Mouse (Mus musculus) naive thymus-derived CD4-positive, alpha-beta T cell, adult 2 months (primary cell): Measurements from ENCODE around the gene Arf5.

ENCODE experiments used
- DNase-seq: peaks from one replicate; pipeline ENCODE4 v3.0.0-alpha.2; 2011; ENCODE audit warnings: low read depth

The Arf5 gene

GRCm38 (mm10) chr6:28428290-28428689, 4.9 kb downstream of the Arf5 start, which contains the start of gene Gcc1:
Gene Gcc1 (minus strand): TSS chr6:28428390.
- DNase-seq, result no peak

DNA sequence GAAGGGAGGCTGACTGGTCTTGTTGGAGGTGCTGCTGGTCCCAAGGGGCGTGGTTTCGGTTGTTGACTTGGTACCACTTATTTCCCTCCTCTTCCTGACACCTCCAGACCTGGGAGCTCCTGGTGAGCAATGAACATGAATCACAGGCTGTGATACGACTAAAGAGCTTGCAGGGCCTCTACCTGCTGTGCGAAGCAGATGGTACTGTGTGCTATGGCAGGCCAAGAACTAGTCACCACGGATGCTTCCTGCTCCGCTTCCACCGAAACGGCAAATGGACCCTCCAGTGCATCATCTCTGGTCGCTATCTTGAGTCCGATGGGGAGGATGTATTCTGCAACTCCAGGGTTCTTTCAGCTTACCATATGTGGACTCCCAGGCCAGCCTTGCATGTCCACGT, 6.5 kb downstream of the Arf5 start:
- DNase-seq, result no peak

DNA sequence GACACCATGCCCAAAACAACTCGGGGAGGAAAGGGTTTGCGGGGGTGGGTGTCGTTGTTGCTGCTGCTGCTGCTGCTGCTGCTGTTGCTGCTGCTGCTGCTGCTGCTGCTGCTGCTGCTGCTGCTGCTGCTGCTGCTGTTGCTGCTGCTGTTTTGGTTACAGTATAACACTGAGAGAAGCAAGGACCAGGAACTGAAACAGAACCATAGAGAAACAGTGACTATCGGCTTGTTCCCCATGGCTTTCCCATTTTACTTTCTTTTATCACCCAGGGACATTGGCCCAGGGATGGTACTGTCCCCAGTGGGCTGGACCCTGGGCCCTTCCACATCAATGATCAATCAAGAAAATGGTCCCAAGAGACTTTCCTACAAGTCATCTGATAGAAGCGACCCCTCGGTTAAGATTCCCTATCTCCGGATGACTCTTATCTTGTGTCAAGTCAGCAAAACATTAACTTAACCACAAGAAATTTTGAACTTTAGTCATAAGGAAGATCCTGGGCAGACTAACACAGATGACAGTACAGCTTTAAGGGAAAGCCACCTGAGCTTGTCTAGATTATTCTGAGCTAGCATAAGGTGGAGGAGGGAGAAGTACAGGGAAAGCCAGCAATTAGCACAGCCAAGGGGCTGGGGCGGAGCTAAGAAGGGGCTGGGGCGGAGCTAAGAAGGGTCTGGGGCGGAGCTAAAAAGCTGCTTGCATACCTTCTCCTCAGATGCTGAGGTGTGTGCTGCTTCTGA, 7.6 kb downstream of the Arf5 start:
- no peak for DNase-seq

- DNase-seq, result no peak
These were observed 8.1 kb downstream of the Arf5 start for GRCm38 (mm10) chr6:28431538-28431855.

DNA sequence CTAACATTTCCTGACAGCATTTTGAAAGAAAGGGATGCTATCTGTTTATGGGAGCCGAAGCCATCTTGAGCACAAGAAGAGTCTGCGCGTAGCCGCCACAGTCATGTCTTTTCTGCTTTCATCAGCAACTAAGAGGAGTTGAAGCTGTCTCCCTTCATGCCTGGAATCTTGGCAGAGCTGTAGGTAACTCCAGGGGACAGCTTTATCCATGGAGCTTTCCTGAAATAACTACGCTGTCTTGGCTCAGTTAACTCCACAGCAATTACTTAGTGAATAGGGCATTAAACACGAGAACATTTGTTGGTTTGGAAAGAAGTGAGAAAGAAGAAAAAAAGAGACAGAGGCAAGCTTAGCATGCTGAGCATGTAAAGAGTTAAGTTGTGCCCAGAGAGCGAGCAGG, 24.6 kb downstream of the Arf5 start:
- DNase-seq, result no peak

DNA sequence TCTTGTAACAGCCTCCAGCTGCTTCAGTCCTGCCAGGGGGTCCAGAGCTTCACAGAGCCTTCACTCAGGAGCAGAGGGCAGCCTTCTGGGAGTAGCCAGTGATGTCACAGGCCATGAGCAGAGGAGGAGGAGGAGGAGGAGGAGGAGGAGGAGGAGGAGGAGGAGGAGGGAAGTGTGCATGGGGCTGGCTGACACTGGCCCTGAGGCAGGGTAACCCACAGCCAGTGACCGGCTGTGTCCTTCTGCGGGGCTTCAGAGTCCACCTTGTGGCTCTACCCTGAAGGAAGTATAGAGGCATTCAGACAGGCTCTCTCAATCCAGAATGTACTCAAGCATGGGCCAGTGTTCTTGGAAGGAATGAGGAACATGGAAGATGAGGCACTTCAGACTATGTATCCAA, 25.9 kb downstream of the Arf5 start, which contains the start of gene Pax4:
TSS of gene Pax4 (minus strand) at position 101 of the 400 bp plus-strand sequence.
- no peak for DNase-seq

GRCm38 (mm10) chr6:28450481-28450880, 27.1 kb downstream of the Arf5 start:
- no peak for DNase-seq

DNA sequence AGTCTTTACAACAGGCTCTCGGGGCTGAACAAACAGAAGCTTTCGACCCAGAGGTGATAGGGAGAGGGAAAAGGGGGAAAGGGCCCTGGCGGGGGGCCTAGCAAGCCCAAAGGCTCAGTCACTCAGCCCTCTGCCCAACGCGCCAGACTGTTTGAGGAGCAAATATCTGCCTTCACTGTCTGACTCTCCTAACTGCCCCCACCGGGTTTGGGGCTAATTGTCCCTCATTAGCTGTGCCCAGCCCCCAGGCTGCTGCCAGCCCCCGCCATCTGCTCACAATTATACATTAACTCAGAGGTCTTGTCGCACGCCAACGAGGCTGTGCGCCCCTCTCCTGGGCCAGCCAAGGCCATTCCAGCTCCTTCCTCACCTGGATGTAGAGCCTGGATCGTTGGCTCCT, 27.6 kb downstream of the Arf5 start:
- no peak for DNase-seq

- DNase-seq, result no peak
These were observed 35.9 kb downstream of the Arf5 start for GRCm38 (mm10) chr6:28459221-28459668.

DNA sequence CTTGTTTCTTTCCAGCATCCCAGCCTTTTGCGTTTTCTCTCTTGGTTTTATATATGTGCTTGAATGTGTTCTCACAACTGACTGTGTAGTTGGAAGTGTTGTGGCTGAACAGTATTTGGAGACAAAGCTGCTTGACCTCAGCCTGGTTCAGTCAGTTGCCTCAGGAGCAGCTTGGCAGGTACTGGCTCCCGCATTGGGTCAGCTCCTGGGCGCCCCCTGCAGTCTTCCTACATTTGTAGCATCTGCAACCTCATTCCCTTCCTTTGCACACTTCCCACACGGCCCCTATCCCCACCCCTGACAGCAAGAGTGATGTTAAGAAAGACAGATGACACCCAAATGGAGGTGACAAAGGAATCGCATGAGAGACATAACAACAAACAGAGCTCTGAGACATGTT, 37.2 kb downstream of the Arf5 start:
- peak; percentile 72 for DNase-seq

DNA sequence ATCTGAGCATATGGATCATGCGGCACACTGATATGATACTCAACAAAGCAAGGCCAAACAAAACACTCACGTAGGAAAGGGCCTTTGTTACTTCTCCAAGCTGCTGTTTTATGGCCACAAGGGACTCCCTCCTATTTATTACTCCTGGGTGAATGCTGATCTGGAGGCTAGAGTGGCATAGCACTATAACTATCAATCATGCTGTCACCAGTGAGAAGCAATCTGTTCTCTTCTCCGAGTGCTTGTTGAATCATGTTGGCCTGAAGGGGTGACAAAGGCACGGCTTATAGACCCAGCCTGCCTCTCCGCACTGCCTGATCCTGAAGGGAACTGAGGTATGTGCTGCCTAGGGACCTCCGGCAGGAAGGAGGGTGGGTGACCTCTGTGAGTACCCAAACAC, 41.3 kb downstream of the Arf5 start:
- no peak for DNase-seq

DNA sequence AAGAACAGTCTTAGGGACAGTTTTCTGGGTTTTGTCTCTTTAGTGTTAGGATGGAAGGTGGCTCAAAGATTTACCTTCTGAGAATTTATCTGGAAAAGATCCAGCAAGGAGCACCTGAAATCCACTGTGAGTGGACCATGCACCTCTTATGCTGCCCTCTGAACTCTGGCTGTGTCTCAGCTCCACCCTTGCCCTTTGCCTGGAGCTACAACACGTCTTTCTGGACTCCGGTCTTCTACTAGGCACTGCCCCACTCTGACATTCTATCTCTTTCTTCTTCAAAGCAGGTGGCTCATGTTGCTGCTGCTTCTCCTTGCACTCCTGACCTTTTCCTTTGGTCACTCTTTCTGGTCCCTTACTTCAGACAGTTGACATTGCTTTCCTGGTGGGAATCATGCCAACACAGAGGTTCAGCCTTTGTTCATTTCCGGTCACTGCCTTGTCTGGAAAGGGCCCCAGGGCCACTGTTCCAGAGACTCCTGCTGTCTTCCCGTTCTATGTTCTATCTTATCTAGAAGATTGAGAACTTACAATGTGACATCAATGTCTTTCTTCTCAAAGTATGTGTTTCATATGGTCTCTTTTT, 46.8 kb downstream of the Arf5 start:
- DNase-seq, result no peak

GRCm38 (mm10) chr6:28470621-28471020, 47.3 kb downstream of the Arf5 start:
- DNase-seq, result no peak

- DNase-seq, result no peak
These were observed 48.1 kb downstream of the Arf5 start for GRCm38 (mm10) chr6:28471284-28472035.

DNA sequence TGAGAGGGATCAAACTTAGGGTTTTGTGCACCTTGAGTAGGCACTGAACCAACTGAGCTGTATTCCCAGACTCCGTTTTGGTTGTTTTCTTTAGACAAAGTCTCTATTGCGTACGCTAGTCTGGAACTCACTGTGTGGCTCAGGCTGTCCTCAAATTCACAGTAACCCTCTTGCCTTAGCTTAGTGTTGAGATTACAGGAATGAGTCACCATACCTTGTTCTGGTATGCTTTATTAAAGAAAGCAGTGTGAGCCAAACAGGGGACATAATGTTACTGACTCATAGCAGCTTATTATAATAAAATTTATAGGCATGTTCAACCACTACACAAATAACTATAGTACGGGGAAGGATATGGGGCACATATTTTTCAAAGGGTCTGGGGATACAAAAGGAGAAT, 50.9 kb downstream of the Arf5 start:
- DNase-seq, result no peak

DNA sequence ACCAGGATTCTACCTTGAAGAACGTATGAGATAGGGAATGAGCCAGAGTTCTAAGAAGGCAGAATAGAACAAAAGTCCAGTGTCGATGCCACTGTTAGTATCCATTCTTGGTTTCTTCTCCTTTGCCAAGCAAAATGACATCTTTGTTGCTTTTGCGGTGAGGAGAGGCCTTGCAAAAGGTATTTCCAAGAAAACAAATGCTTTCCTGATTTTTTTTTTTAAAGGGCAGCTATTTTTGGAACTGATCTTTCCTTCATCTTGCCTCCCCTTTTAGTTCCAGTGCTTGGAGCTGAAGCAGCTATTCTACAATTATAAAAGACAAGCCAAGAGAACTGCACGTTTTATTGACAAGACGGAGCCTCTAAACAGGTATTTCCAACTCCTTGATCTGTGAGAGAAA, 51.5 kb downstream of the Arf5 start, which contains the start of gene Snd1:
TSS of gene Snd1 (plus strand) at position 301 of the 400 bp plus-strand sequence.
- DNase-seq, result no peak
